Mouse (Mus musculus) C2C12 (cell line): ENCODE measurements around the gene Dusp9. TPM values are rescaled to one million over a fixed set of nuclear protein-coding genes. Genes with fewer than 3 reads are reported as not detected.
A peak's percentile ranks its signal among the peaks of the same experiment; 100 is the strongest.

ENCODE experiments used
- H3K27me3 ChIP-seq: one replicate; pipeline ENCODE4 v1.6.1; 2011; ENCODE audit not compliant: control insufficient read depth, insufficient read depth, insufficient read length
- H3K36me3 ChIP-seq: one replicate; pipeline ENCODE4 v1.6.1; 2011; ENCODE audit not compliant: control insufficient read depth, insufficient read depth
- H3K4me3 ChIP-seq: one replicate; pipeline ENCODE4 v1.5.1; 2011; ENCODE audit warnings: mild to moderate bottlenecking, control low read depth; ENCODE audit not compliant: poor library complexity, insufficient read depth, severe bottlenecking
- H3K79me2 ChIP-seq: one replicate; pipeline ENCODE4 v1.6.1; 2011; ENCODE audit not compliant: control insufficient read depth, insufficient read depth
- H3K79me3 ChIP-seq: one replicate; pipeline ENCODE4 v1.6.1; 2011; ENCODE audit warnings: low read depth, control low read depth
- H3ac ChIP-seq: one replicate; pipeline ENCODE3; 2011; ENCODE audit warnings: low read depth; ENCODE audit not compliant: control insufficient read depth, insufficient read length
- CEBPB ChIP-seq: IDR thresholded peaks from one replicate; pipeline ENCODE4 v1.6.1; 2011; ENCODE audit warnings: low read depth, mild to moderate bottlenecking, control low read depth, moderate library complexity
- CTCF ChIP-seq: IDR thresholded peaks from one replicate; pipeline ENCODE4 v1.5.1; 2011; ENCODE audit not compliant: control insufficient read depth, insufficient read depth, insufficient read length
- FOSL1 ChIP-seq: IDR thresholded peaks from one replicate; pipeline ENCODE4 v1.8.0; 2011; ENCODE audit warnings: mild to moderate bottlenecking, low read length; ENCODE audit not compliant: poor library complexity, insufficient read depth, severe bottlenecking
- MAX ChIP-seq: IDR thresholded peaks from one replicate; pipeline ENCODE4 v1.6.1; 2011; ENCODE audit warnings: mild to moderate bottlenecking, control low read depth
- MYOD1 ChIP-seq: IDR thresholded peaks from one replicate; pipeline ENCODE4 v1.6.1; 2011; ENCODE audit warnings: low read depth; ENCODE audit not compliant: control insufficient read depth, insufficient read length
- MYOG ChIP-seq: IDR thresholded peaks from one replicate; pipeline ENCODE4 v1.6.1; 2011; ENCODE audit not compliant: control insufficient read depth, insufficient read length; ENCODE audit errors: extremely low read depth
- USF1 ChIP-seq: IDR thresholded peaks from one replicate; pipeline ENCODE4 v1.6.1; 2011; ENCODE audit warnings: low read depth, mild to moderate bottlenecking, control low read depth, moderate library complexity
- long read RNA-seq, 2 experiments: library from polyadenylated mRNA; unstranded; transcript quantifications; one replicate each; pipeline ENCODE4 v2.0.0; 2019 to 2020
- polyA plus RNA-seq: library from polyadenylated mRNA; unstranded; fragments of >200 nt; fragmentation: generic; extraction: Trizol; gene quantifications from one replicate; pipeline ENCODE4 v1.2.1, GENCODE M21; 2012; ENCODE audit warnings: missing spikeins

Gene Dusp9
- polyA plus RNA-seq, result 22.3 TPM
- long read RNA-seq, experiment 1, result 0 reads
- long read RNA-seq, experiment 2, transcript Dusp9-201 (4 exons, 2,722 nt), result major isoform, 76 of 78 reads
- long read RNA-seq, experiment 2, partial matches to known transcripts, result 2 of 78 reads
- long read RNA-seq, experiment 2, other reads (novel, unspliced or antisense), result 0 of 78 reads

GRCm38 (mm10) chrX:73639255-73639675 lies at the start of gene Dusp9:
Gene Dusp9 (plus strand): TSS chrX:73639419.
- H3ac ChIP-seq, result peak within 1 kb of the TSS; percentile 68
- no peaks in the 10 kb centered on the region for H3K79me3 ChIP-seq
- H3K27me3 ChIP-seq, result peaks cover 15% of the 10 kb centered on the region
- no peaks in the 10 kb centered on the region for H3K36me3 ChIP-seq
- peak within 1 kb of the TSS; percentile 30 for H3K4me3 ChIP-seq
- no peak for TF ChIP-seq FOSL1
- no peak for TF ChIP-seq CEBPB
- no peak for TF ChIP-seq MAX
- H3K79me2 ChIP-seq, result no peaks in the 10 kb centered on the region

GRCm38 (mm10) chrX:73593212-73593611 lies 46.0 kb upstream of the Dusp9 start:
- no peak for TF ChIP-seq CEBPB
- TF ChIP-seq MYOD1, result no peak
- no peak for TF ChIP-seq CTCF
- TF ChIP-seq USF1, result no peak
- TF ChIP-seq FOSL1, result no peak
- no peak for TF ChIP-seq MYOG
- no peak for TF ChIP-seq MAX
- H3K79me3 ChIP-seq, result no peaks in the 10 kb centered on the region
- no peak overlapping the region for H3K4me3 ChIP-seq
- no peaks in the 10 kb centered on the region for H3K79me2 ChIP-seq
- H3K27me3 ChIP-seq, result no peaks in the 10 kb centered on the region
- no peak overlapping the region for H3ac ChIP-seq
- H3K36me3 ChIP-seq, result no peaks in the 10 kb centered on the region

DNA sequence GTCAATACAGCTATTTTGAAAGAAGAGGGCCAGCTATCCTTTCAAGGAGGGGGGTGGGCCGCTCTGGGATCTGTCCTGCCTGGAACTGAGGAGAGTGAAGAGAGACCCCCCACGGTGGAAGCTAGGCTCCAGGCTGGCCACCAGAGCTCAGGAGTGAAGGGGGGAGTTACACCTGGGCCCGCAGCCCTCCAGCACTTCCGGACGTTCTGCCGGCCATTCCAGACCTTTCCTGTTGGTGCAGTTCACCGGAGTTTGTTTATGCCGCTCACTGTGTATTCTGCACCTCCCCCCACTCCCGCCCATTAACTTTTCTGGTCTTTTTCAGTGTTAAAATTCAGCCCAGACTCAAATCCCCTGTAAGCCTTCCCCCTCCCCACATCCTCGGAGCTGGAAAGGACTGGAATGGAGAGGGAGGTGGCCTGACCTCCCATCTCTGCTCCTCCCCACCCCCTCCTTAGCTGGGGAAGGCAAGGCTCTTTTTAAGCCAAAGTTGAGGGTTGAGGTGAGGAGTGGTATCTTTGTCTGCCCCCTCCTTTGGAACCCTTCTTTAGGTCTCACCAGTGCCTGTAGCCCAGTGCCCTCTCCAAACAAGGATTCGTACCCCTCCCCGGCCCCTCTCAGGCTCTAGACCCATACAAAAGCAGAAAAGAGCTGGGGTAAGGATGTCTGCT lies 44.6 kb upstream of the Dusp9 start:
- H3ac ChIP-seq, result no peak overlapping the region
- TF ChIP-seq USF1 (no peak), MYOD1 (no peak), MAX (no peak), MYOG (no peak), FOSL1 (no peak), CEBPB (no peak), CTCF (no peak)
- no peak overlapping the region for H3K4me3 ChIP-seq
- no peaks in the 10 kb centered on the region for H3K36me3 ChIP-seq
- H3K79me3 ChIP-seq, result no peaks in the 10 kb centered on the region
- no peaks in the 10 kb centered on the region for H3K79me2 ChIP-seq
- no peaks in the 10 kb centered on the region for H3K27me3 ChIP-seq

DNA sequence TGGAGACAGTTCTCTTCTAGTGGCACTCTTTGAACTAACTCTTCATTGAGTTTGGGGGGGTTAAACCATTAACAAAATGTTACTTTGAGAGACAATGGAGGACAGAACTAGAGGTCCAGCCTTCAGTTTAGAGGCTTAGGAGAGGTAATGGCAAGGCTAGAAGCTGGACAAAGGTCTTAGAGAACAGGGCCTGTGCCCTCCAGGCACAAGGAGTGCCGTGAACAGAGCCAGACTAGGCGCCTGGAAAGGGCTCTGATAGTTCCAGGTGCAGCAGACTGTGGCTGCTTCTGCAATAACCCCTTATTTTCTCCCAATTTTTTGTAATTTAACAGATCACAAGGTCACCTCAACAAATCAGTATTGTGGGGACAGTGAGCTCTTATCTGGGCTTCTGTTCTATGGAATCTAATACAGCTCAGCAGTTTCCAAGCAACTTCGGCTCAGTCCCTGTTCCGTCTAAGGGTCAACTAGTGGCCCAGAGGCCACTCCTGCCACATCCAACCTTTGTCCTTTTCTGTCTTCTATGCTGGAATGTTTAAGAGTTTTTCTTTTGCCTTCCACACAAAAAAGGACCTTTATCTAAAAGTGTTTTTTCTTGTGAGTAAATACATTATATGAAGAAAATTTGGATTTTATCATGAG lies 43.8 kb upstream of the Dusp9 start:
- TF ChIP-seq CEBPB (no peak), USF1 (no peak), MYOD1 (no peak), MYOG (no peak), MAX (no peak), CTCF (no peak), FOSL1 (no peak)
- no peaks in the 10 kb centered on the region for H3K79me2 ChIP-seq
- H3ac ChIP-seq, result no peak overlapping the region
- H3K36me3 ChIP-seq, result no peaks in the 10 kb centered on the region
- H3K79me3 ChIP-seq, result no peaks in the 10 kb centered on the region
- H3K27me3 ChIP-seq, result no peaks in the 10 kb centered on the region
- no peak overlapping the region for H3K4me3 ChIP-seq

DNA sequence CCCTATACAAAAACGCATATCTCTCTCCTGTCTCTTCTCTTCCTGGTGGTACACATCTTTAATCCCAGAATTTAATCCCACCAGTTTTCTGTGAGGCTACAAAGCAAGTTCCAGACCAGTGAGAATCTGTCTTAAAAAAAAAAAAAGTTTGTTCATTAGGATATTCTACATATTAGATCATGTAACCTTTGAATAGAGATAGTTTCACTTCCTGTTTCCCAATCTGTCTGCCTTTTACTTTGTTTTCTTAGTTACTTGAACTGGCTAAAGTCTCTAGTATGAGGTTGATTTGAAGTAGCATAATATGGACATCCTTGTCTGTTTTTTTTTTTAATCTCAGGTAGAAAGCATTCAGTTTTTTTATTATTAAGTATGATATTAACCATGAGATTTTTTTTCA lies 37.8 kb upstream of the Dusp9 start:
- Histone ChIP-seq H3K4me3 (no peak overlapping the region), H3ac (no peak overlapping the region), H3K79me3 (no peaks in the 10 kb centered on the region), H3K36me3 (no peaks in the 10 kb centered on the region), H3K79me2 (no peaks in the 10 kb centered on the region), H3K27me3 (no peaks in the 10 kb centered on the region)
- TF ChIP-seq CEBPB (no peak), MYOD1 (no peak), CTCF (no peak), MAX (no peak), FOSL1 (no peak), MYOG (no peak), USF1 (no peak)
